In the genomic region with DNA sequence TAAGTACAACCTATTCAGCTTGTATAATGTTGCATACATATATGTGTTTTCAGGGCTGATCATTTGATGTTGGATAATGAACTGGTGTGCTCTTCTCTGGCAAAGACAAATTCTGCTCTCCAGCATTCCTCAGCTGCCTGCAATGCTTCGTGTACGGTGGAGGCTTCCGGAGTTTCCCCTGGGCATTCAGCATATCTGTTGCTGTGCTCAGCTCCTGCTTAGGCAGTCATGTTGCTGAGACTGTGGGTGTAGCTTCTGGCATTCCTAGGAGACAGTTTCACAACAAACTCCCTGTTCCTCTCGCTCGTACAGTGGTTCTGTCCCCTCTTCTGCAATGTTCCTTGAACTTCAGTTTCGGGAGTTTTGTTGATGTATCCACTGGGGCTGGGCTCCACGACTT, we compare ENCODE assay signal across 14 mouse cellular contexts.
DNase-seq lines count a peak whose midpoint lies in the region; ATAC-seq lines count a peak whose summit lies in the region.
"Had no signal": no experiment of that assay in that cellular context is flagged by ENCODE, and none has a peak within 500 bp of the region (broad histone marks: within the 10 kb centered on the region; RNA-seq: fewer than 3 reads in every experiment).

No protein-coding gene starts in this region.

- H3K9me3 ChIP-seq in forebrain, embryonic 13.5 days (replicated peaks), result no peaks in the 10 kb centered on the region

- no peak overlapping the region for H3K27ac ChIP-seq in forebrain, embryonic 13.5 days
- H3K27ac ChIP-seq: macrophage had no signal

- DNase-seq in adrenal gland, postnatal 10 days, result peak; percentile 30
- DNase-seq in adrenal gland, postnatal 36 days, result no peak
- DNase-seq in kidney, postnatal 4 days, result peak; percentile 20 to 33
- DNase-seq in kidney, postnatal 36 days, result no peak
- DNase-seq in urinary bladder, postnatal 25 days (ENCODE audit: low spot score), result peak; percentile 17
- no peak for DNase-seq in urinary bladder, adult 2 months (ENCODE audit: low spot score)
- no peak for DNase-seq in thymus, postnatal 4 days
- DNase-seq: cerebellum, postnatal 36 days; kidney, adult 8-10 months; thymus, adult 18-20 months had no signal

- no peak for ATAC-seq in forebrain, embryonic 13.5 days

- no peak overlapping the region for H3K4me3 ChIP-seq in forebrain, embryonic 13.5 days
- H3K4me3 ChIP-seq: myocyte had no signal

- no peaks in the 10 kb centered on the region for H3K27me3 ChIP-seq in forebrain, embryonic 13.5 days

- no peak overlapping the region for H3K9ac ChIP-seq in forebrain, embryonic 13.5 days

- no peak overlapping the region for H3K4me2 ChIP-seq in forebrain, embryonic 13.5 days

- H3K4me1 ChIP-seq in forebrain, embryonic 13.5 days, result peaks cover 10% of the 10 kb centered on the region

- 81% methylated on average over 7 of the region's 7 CpGs for WGBS in forebrain, embryonic 13.5 days

- H3K36me3 ChIP-seq in forebrain, embryonic 13.5 days (ENCODE audit: poor library complexity, severe bottlenecking), result no peaks in the 10 kb centered on the region
- H3K36me3 ChIP-seq: G1E had no signal

Comparison
In these comparisons a context has a peak if more than half of its experiments do, and no peak if none do; other contexts are left out.
1. DNase-seq: peak in adrenal gland, postnatal 10 days (single experiment), kidney, postnatal 4 days (2 of 2) and urinary bladder, postnatal 25 days (single experiment); none in adrenal gland, postnatal 36 days (0 of 2), kidney, postnatal 36 days (0 of 2), urinary bladder, adult 2 months (single experiment) and thymus, postnatal 4 days (single experiment).